Mouse (Mus musculus): ENCODE measurements around the gene Pou4f1. TPM values are rescaled to one million over a fixed set of nuclear protein-coding genes. Genes with fewer than 3 reads are reported as not detected.
A peak's percentile ranks its signal among the peaks of the same experiment; 100 is the strongest.
"Not testable (repeated sequence)": the region's sequence is repeated elsewhere in the genome, so short reads cannot be mapped to it uniquely, and the experiment has no call there.

The Pou4f1 gene
- polyA plus RNA-seq (2017; shearing (Covaris generic)) = 1 to 10 TPM in 1 of 2 experiments, under 1 TPM in 1; 0.90 to 1.9 TPM

- ATAC-seq = peak; percentile 74
Measured at GRCm38 (mm10) chr14:104467966-104468622, at the start of gene Pou4f1. Gene Pou4f1 (minus strand): TSS chr14:104467999.

GRCm38 (mm10) chr14:104511664-104512063, 43.9 kb upstream of the Pou4f1 start:
- no peak for ATAC-seq

GRCm38 (mm10) chr14:104502761-104503160, 35.0 kb upstream of the Pou4f1 start:
- ATAC-seq = not testable (repeated sequence)

DNA sequence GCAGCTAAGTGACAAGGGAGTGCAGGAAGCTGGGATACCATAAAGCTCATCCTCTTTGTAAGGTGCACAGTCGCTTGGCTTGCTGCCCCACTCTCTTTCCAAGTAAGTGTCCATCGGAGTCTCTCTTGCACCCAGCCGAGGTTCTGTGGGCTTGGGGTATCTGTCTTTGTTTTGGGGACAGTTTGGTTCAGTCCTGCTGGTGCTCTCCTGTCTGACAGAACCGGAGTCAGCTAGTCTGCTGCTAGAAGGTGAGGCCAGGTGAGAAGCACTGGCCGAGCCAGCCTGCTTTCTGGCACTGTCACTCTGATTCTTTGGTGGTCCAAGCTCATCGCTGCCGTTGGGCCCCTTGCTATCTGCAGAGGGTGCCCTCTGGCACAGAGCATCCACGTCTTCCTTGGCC, 12.0 kb upstream of the Pou4f1 start:
- ATAC-seq = no peak

DNA sequence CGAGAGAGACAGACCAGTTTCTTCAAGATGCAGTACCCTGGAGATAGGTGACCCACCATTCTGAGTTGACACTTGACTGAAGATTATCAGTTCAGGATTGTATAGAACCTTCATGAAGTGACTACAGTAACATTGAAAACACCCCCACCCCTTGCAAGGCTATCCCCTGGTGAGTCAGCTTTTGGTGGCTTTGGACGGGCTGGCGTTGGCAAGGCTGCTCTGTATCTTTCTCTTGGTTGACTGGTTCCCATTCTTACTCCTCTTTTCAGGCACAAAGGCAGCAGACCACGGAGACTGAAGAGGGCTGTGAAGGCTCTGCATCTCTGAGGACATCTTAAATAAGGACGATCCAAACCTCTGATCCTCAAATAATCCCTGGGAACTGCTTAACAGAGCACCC, 10.8 kb upstream of the Pou4f1 start:
- no peak for ATAC-seq

DNA sequence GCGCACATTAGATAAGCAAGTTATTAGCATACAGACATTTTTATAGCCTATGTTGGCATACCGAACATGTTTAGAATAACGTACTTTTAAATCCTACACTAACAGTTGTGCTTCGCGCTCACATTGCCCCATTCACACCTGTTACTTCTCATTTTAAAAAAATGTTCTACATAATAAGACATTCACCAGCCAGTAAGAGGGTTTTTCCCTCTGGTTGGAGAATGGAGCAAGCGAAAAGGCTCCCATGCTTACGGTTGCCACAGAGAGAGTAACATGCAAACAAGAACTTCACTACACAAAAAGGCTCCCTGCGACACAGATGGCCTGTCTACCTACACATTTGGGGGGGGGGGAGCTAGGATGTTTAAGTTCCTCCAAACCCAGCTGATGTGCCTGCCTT, 9.8 kb upstream of the Pou4f1 start:
- no peak for ATAC-seq

DNA sequence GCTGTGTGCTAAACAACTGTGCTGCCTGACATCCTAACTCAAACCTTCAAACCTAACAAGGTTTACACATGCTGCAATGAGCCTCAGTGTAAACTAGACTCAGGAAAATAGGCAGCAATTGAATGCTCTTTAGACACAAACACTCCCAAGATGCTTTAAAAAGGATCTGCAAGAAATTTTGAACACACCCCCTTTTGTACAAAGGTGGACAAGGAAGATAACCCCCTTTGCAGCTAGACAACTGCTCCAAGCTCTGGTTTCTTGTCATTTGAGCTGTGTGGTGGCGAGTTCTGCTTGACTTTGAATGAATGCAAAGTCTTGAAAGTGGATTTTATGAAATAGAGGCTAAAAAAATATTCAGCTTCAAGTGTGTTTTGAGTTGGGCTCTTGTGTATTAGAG, 7.6 kb upstream of the Pou4f1 start:
- no peak for ATAC-seq

DNA sequence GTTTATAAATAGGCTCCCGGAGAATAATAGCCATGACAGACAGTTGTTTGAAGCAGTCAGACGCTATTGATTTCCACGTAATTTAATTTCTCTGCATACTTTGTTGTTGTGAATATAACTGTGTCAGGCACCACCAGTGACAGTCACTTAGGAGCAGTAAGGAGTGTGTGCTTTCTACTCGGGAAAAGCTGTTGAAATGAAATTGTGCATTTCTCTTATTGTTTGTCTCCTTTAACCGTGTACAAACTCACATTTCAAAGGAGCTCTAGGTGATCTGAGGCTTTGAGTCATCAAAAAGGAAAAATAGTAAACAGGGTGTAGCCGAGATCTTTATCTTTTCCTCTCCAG, 798 bp upstream of the Pou4f1 start:
- ATAC-seq = no peak

DNA sequence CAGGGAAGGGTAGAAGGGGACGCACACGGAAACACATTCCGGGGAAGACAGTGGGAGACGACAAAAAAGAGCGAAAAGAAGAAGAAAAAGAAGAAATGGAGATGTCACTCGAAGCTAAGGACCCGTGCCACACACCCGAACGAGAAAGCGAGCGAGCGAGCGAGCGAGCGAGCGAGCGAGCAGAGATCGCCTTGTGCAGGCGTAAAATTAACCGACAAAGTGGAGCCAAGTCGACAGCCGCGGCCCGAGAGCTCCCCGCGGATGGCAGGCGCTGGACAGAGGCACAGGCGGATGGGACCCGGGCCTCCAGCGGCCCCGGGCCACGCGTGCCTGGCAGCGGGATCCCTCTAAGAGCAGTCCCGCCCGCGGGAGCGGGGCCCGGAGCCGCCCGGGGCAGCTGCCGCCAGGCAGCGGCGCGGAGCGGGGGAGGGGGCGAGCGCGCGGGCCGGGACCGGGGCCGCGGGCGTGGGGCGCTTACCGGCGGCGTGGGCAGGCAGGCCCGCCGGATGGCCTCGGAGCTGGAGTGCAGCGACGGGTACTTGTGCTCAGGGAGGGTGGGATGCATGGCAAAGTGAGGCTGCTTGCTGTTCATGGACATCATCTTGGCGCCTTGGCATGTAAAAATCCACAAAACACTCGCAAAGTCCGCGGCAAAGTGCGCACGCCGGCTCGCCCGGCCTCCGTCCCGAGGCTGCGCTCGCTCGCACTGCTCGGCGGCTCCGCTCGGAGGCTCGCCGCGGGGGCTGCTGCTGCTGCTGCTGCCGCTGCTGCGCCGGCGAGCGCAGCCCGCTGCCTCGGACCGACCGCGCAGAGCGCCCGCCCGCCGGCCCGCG, 450 bp downstream of the Pou4f1 start:
- ATAC-seq = peak; percentile 7

GRCm38 (mm10) chr14:104466557-104466956, 1.2 kb downstream of the Pou4f1 start:
- ATAC-seq = no peak

- no peak for ATAC-seq
Measured at GRCm38 (mm10) chr14:104465483-104466235, 2.1 kb downstream of the Pou4f1 start.

GRCm38 (mm10) chr14:104464841-104465240, 3.0 kb downstream of the Pou4f1 start:
- no peak for ATAC-seq

- ATAC-seq = no peak
Measured at GRCm38 (mm10) chr14:104463631-104464250, 4.1 kb downstream of the Pou4f1 start.

GRCm38 (mm10) chr14:104461286-104462240, 6.2 kb downstream of the Pou4f1 start:
- ATAC-seq = no peak

DNA sequence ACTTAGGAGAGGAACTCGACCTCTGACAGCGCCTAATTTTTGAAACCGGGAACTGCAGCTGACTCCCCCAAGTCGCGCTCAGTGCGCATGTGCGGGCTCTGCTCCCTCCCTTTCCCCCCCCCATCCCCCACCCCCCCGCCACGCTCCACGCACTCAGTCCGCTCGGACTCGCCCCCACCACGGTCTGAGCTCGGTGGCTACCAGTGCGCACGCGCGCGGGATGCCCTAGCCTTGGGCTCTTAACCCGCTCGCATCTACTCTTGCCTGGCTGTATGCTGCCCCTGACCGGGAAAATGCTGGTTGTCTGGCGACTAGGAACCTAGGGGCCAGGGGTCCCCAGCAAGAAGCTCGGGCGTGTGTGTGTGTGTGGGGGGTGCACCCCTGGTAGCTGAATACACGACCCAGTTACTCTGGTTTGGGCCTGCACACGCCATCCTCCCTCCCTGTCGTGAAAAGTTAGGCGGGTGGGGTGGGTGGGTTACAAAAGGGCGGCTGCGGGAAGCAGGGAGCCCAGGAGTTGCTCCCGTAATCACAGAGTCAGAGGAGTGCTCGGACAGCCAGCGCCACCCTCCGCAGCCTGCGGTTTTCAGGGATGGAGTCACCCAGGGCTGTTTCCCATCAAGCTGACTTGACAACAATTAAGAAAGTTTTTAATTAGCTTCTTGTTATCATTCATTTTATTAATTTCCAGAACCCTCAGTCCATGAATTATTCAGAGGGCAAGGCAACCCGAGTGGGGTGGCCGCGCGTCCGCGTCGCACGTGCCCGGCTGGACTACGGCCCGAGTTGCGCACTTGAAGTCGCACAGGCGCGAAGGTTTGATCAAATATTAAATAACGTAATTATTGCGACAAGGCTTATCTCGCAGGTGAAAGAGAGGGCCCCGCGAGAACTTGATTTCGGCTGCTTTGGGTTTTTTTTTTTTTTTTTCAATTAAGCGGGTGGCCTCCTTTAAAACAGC, 7.2 kb downstream of the Pou4f1 start:
- no peak for ATAC-seq

- no peak for ATAC-seq
Measured at GRCm38 (mm10) chr14:104459513-104460111, 8.2 kb downstream of the Pou4f1 start.

- ATAC-seq = no peak
Measured at GRCm38 (mm10) chr14:104458728-104459512, 8.9 kb downstream of the Pou4f1 start.

DNA sequence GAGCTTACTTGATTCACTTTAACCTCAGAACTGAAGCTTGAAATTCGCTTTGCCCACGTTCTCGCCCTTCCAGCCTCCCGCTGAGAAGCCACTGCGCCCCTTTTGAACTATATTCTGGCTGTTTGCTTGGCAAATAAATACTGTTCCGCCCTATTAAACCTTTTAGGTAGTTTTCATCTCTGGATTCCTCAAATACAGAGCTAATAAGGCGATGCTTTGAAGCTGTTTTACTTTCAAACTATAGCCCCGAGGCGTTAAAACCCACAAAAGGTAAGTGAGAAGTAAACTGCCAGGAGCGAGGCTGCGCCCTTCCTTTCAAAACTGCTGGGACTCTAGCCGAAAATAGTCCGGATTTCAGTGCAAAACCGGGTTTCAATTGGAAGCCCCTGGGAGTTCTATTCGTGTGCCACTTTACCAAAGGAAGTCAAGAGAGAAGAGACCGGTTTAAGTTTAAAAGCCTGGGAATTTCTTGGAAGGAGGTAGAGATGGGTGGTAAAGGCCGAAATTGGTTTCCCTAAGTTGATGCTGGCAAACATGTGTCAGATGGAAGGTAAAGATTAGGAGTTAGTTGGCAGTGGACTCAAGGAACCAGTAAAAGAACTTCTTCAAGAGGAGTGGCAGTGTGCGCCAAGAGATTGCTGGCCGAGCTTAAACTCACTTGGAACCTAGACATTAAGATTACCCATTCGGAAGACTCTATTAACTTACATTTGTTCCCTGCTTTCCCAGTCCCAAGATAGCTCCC, 9.7 kb downstream of the Pou4f1 start:
- ATAC-seq = no peak
